8 mouse cellular contexts compared by ENCODE assay signal in genomic region chr19:15984449-15985171, GRCm38 (mm10). TPM values are rescaled to one million over a fixed set of nuclear protein-coding genes. Genes with fewer than 3 reads are reported as not detected.
DNase-seq lines count a peak whose midpoint lies in the region; ATAC-seq and TF ChIP-seq lines count a peak whose summit lies in the region.

Cep78 (minus strand) TSS chr19:15984989.

- peak within 1 kb of the TSS; percentile 85 for H3K9ac ChIP-seq in ES-E14 (ENCODE audit: insufficient read depth, low read depth, low read length, poor library complexity, severe bottlenecking)
- peak within 1 kb of the TSS; percentile 82 for H3K9ac ChIP-seq in forebrain, embryonic 16.5 days (replicated peaks; ENCODE audit: low read depth, low read length)
- peak within 1 kb of the TSS; percentile 81 for H3K9ac ChIP-seq in lung, embryonic 15.5 days

- peak; percentile 77 for DNase-seq in ES-E14 (ENCODE audit: low read depth, low spot score)
- peak; percentile 93 for DNase-seq in cerebellum, adult 11-12 months
- peak; percentile 92 for DNase-seq in heart, postnatal 4 days
- DNase-seq in layer of hippocampus, adult 8-10 months (ENCODE audit: low spot score in 2 of 2) = peak; percentile 81 to 92
- peak; percentile 85 for DNase-seq in ovary, adult 18-20 months (ENCODE audit: low spot score)
- DNase-seq in thymus, postnatal 0 days (ENCODE audit: low spot score) = peak; percentile 95

- H3K27me3 ChIP-seq in forebrain, embryonic 16.5 days (replicated peaks; ENCODE audit: control insufficient read depth, insufficient read depth, low read length) = no peaks in the 10 kb centered on the region
- no peaks in the 10 kb centered on the region for H3K27me3 ChIP-seq in lung, embryonic 15.5 days

- 0% methylated on average over 86 of the region's 88 CpGs for WGBS in forebrain, embryonic 16.5 days
- under 1% methylated on average over 82 of the region's 88 CpGs for WGBS in lung, embryonic 15.5 days

- peaks cover 7% of the 10 kb centered on the region; the same call in 1 of the 2 replicates for H3K36me3 ChIP-seq in ES-E14 (ENCODE audit: control insufficient read depth, insufficient read depth, low read length, poor library complexity, severe bottlenecking)
- H3K36me3 ChIP-seq in forebrain, embryonic 16.5 days (ENCODE audit: control insufficient read depth, insufficient read depth) = no peaks in the 10 kb centered on the region
- H3K36me3 ChIP-seq in lung, embryonic 15.5 days = no peaks in the 10 kb centered on the region; the same call in 1 of the 2 replicates

- peak; percentile 96 for ATAC-seq in forebrain, embryonic 16.5 days
- ATAC-seq in lung, embryonic 15.5 days (ENCODE audit: borderline replicate concordance, extremely low read depth, low FRiP score, low TSS enrichment) = peak; percentile 94

- peak within 1 kb of the TSS; percentile 82 for H3K4me2 ChIP-seq in forebrain, embryonic 16.5 days (ENCODE audit: low read length)
- H3K4me2 ChIP-seq in lung, embryonic 15.5 days = peak within 1 kb of the TSS; percentile 73

- no peak within 1 kb of the TSS for H3K27ac ChIP-seq in ES-E14 (ENCODE audit: insufficient read depth, low read depth, low read length, poor library complexity, severe bottlenecking)
- H3K27ac ChIP-seq in forebrain, embryonic 16.5 days (ENCODE audit: low read length) = peak within 1 kb of the TSS; percentile 82
- peak within 1 kb of the TSS; percentile 82 for H3K27ac ChIP-seq in lung, embryonic 15.5 days

- H3K9me3 ChIP-seq in ES-E14 (ENCODE audit: control insufficient read depth, insufficient read depth, low read depth, low read length) = no peaks in the 10 kb centered on the region
- H3K9me3 ChIP-seq in forebrain, embryonic 16.5 days (ENCODE audit: control insufficient read depth, low read length) = no peaks in the 10 kb centered on the region
- H3K9me3 ChIP-seq in lung, embryonic 15.5 days = no peaks in the 10 kb centered on the region

- in situ Hi-C loops in ES-E14 (cut with MboI; ENCODE audit: low sequenced_read_pairs in 2 of 2, unreplicated experiment in 2 of 2) = no loop called here

- peak within 1 kb of the TSS; percentile 74 for H3K4me3 ChIP-seq in ES-E14 (ENCODE audit: insufficient read depth in 1 of 2, low read depth in 1 of 2, low read length in 2 of 2, poor library complexity in 1 of 2, severe bottlenecking in 1 of 2)
- peak within 1 kb of the TSS; percentile 96 for H3K4me3 ChIP-seq in forebrain, embryonic 16.5 days (replicated peaks; ENCODE audit: low read length)
- H3K4me3 ChIP-seq in lung, embryonic 15.5 days = peak within 1 kb of the TSS; percentile 74

- H3K4me1 ChIP-seq in ES-E14 (ENCODE audit: control insufficient read depth in 2 of 2, insufficient read depth in 2 of 2, low read length in 2 of 2, poor library complexity in 1 of 2) = peaks cover 0 to 4% of the 10 kb centered on the region in 2 experiments; a peak in 1 of 4 replicates
- peaks cover 15% of the 10 kb centered on the region for H3K4me1 ChIP-seq in forebrain, embryonic 16.5 days (replicated peaks; ENCODE audit: control insufficient read depth, insufficient read depth, low read length)
- peaks cover 15% of the 10 kb centered on the region for H3K4me1 ChIP-seq in lung, embryonic 15.5 days

TF ChIP-seq in ES-E14, 5 proteins besides CTCF, POLR2A, EP300 and RAD21:
- TF ChIP-seq HCFC1 (IDR thresholded peaks at IDR 0.05; ENCODE audit: borderline replicate concordance, insufficient read depth, low read length) = 0 out of 2 replicates have a peak, but pooled peaks have one; percentile 36
- TF ChIP-seq MAFK (IDR thresholded peaks at IDR 0.05; ENCODE audit: insufficient read depth, low read depth, low read length) = no peak

RNA-seq across cellular contexts. Expression of gene Cep78, which starts in this region (rescaled TPM):
- total RNA-seq in ES-E14 (2012; rRNA removed) = 19.5 and 20.5 TPM in 2 replicates
- polyA plus RNA-seq in forebrain, embryonic 16.5 days (2015; fragmentation: Nextera tagmentation; extraction: Ambion mirVana) = 33.2 and 36.5 TPM in 2 replicates
- total RNA-seq in heart, postnatal 4 days (2021) = 1 to 10 TPM; 6.8 to 7.6 TPM
- total RNA-seq in layer of hippocampus, adult 8-10 months (2022) = 10 to 100 TPM in 3 of 4 experiments, 1 to 10 TPM in 1; 9.9 to 11.8 (median 11.5) TPM
- 29.9 and 30.6 TPM in 2 replicates for polyA plus RNA-seq in lung, embryonic 15.5 days (2015; fragmentation: Nextera tagmentation; extraction: Ambion mirVana)
- polyA plus RNA-seq in thymus, postnatal 0 days (2015; fragmentation: Nextera tagmentation; extraction: Ambion mirVana) = 15.4 and 15.8 TPM in 2 replicates
